Mouse (Mus musculus) large intestine, adult 2 months (tissue): Measurements from ENCODE around the gene Olfr1420. TPM values are rescaled to one million over a fixed set of nuclear protein-coding genes. Genes with fewer than 3 reads are reported as not detected.
A peak's percentile ranks its signal among the peaks of the same experiment; 100 is the strongest.
"Not testable (repeated sequence)": the region's sequence is repeated elsewhere in the genome, so short reads cannot be mapped to it uniquely, and the experiment has no call there.

Source experiments
- DNase-seq: peaks from one replicate; pipeline ENCODE4 v3.0.0-alpha.2; 2012; ENCODE audit warnings: low read depth, low spot score
- WGBS: fragments of 180-500 bp; shearing (Covaris S2); methylation state at CpG from one replicate; pipeline ENCODE4 v1.1.7; 2018; 5-methylcytosine and 5-hydroxymethylcytosine counted together
- polyA plus RNA-seq: library from polyadenylated mRNA; depleted of rRNA; stranded (reverse); fragments of >200 nt; gene quantifications from 2 replicates; pipeline ENCODE4 v1.2.3, GENCODE M21; 2012; rRNA removed

Olfr1420 gene
- not detected in 2 replicates for polyA plus RNA-seq

- 13% methylated on average over 1 of the region's 1 CpGs for WGBS
- DNase-seq, result no peak
Observed at GRCm38 (mm10) chr19:11886265-11886664, at the start of gene Olfr1420. Gene Olfr1420 (plus strand): TSS chr19:11886565.

GRCm38 (mm10) chr19:11839119-11839518 lies 47.2 kb upstream of the Olfr1420 start, which contains the start of gene Olfr1417:
Gene Olfr1417 (minus strand): TSS chr19:11839219.
- 86% methylated on average over 4 of the region's 4 CpGs for WGBS
- no peak for DNase-seq

GRCm38 (mm10) chr19:11846333-11846732 lies 40.0 kb upstream of the Olfr1420 start:
- DNase-seq, result no peak
- WGBS, result 85% methylated on average over 4 of the region's 4 CpGs

GRCm38 (mm10) chr19:11852652-11853051 lies 33.7 kb upstream of the Olfr1420 start:
- 56% methylated on average over 4 of the region's 4 CpGs for WGBS
- DNase-seq, result no peak

- no peak for DNase-seq
- 88% methylated on average over 2 of the region's 2 CpGs for WGBS
Observed at GRCm38 (mm10) chr19:11854821-11855220, 31.5 kb upstream of the Olfr1420 start.

- DNase-seq, result no peak
- 65% methylated on average over 6 of the region's 6 CpGs for whole genome bisulfite sequencing
Observed at GRCm38 (mm10) chr19:11856506-11856905, 29.9 kb upstream of the Olfr1420 start.

- WGBS, result 98% methylated on average over 1 of the region's 1 CpGs
- no peak for DNase-seq
Observed at GRCm38 (mm10) chr19:11860966-11861365, 25.4 kb upstream of the Olfr1420 start, which contains the start of gene Olfr1418. Gene Olfr1418 (minus strand): TSS chr19:11861066.

GRCm38 (mm10) chr19:11867837-11868236 lies 18.5 kb upstream of the Olfr1420 start:
- 83% methylated on average over 2 of the region's 2 CpGs for WGBS
- DNase-seq, result no peak

- 23% methylated on average over 1 of the region's 1 CpGs for WGBS
- no peak for DNase-seq
Observed at GRCm38 (mm10) chr19:11875006-11875405, 11.4 kb upstream of the Olfr1420 start, which contains the start of gene Olfr1419. Gene Olfr1419 (minus strand): TSS chr19:11875106.

GRCm38 (mm10) chr19:11878404-11878803 lies 8.0 kb upstream of the Olfr1420 start:
- DNase-seq, result not testable (repeated sequence)
- WGBS, result 55% methylated on average over 22 of the region's 22 CpGs

GRCm38 (mm10) chr19:11911021-11911420 lies 24.7 kb downstream of the Olfr1420 start:
- DNase-seq, result no peak
- 87% methylated on average over 5 of the region's 5 CpGs for WGBS

- no peak for DNase-seq
- 3% methylated on average over 17 of the region's 17 CpGs for WGBS
Observed at GRCm38 (mm10) chr19:11911603-11912002, 25.2 kb downstream of the Olfr1420 start.

GRCm38 (mm10) chr19:11912037-11912532 lies 25.7 kb downstream of the Olfr1420 start, which contains the start of gene Patl1:
Gene Patl1 (plus strand): TSS chr19:11912399.
- WGBS, result 1% methylated on average over 51 of the region's 53 CpGs
- DNase-seq, result peak; percentile 92

GRCm38 (mm10) chr19:11912533-11913121 lies 26.3 kb downstream of the Olfr1420 start:
- under 1% methylated on average over 49 of the region's 54 CpGs for WGBS

GRCm38 (mm10) chr19:11915804-11916203 lies 29.4 kb downstream of the Olfr1420 start:
- DNase-seq, result no peak
- WGBS, result 11% methylated on average over 2 of the region's 2 CpGs

More at GRCm38 (mm10) chr19:11912533-11913121, 26.3 kb downstream of the Olfr1420 start:
- no peak for DNase-seq

GRCm38 (mm10) chr19:11922068-11922467 lies 35.7 kb downstream of the Olfr1420 start:
- 91% methylated on average over 1 of the region's 1 CpGs for WGBS
- no peak for DNase-seq

GRCm38 (mm10) chr19:11922515-11922914 lies 36.1 kb downstream of the Olfr1420 start:
- WGBS, result 95% methylated on average over 2 of the region's 2 CpGs
- DNase-seq, result not testable (repeated sequence)

GRCm38 (mm10) chr19:11926380-11926779 lies 40.0 kb downstream of the Olfr1420 start:
- WGBS, result 90% methylated on average over 2 of the region's 2 CpGs
- no peak for DNase-seq

GRCm38 (mm10) chr19:11928025-11928748 lies 41.8 kb downstream of the Olfr1420 start:
- no peak for DNase-seq
- 87% methylated on average over 4 of the region's 4 CpGs for WGBS

GRCm38 (mm10) chr19:11946460-11946859 lies 60.1 kb downstream of the Olfr1420 start:
- DNase-seq, result not testable (repeated sequence)
- 98% methylated on average over 9 of the region's 9 CpGs for WGBS
